Mouse (Mus musculus) kidney, postnatal 0 days (tissue): ENCODE data around the gene Tarm1. TPM values are rescaled to one million over a fixed set of nuclear protein-coding genes. Genes with fewer than 3 reads are reported as not detected.
A peak's percentile ranks its signal among the peaks of the same experiment; 100 is the strongest.

Experiments used
- ATAC-seq: fragments of 200-750 bp; cut with Nextera tagmentation; replicated peaks from 2 replicates; pipeline ENCODE4 v1.8.0; 2017; ENCODE audit warnings: low read depth, moderate number of reproducible peaks, moderate TSS enrichment, moderate library complexity; ENCODE audit not compliant: low FRiP score
- DNase-seq: peaks from one replicate; pipeline ENCODE4 v3.0.0-alpha.2; 2016; ENCODE audit warnings: low spot score
- H3K27ac ChIP-seq: fragments of 300-500 bp; sonication (generic); 2 replicates; pipeline ENCODE4 v1.5.1; 2014; ENCODE audit warnings: mild to moderate bottlenecking
- H3K27me3 ChIP-seq: fragments of 300-500 bp; sonication (generic); 2 replicates; pipeline ENCODE4 v1.6.1; 2014; ENCODE audit warnings: low read length, mixed read lengths; ENCODE audit not compliant: insufficient read depth
- H3K36me3 ChIP-seq: fragments of 300-500 bp; sonication (generic); 2 replicates; pipeline ENCODE4 v1.6.1; 2014; ENCODE audit warnings: low read length, mixed read lengths; ENCODE audit not compliant: insufficient read depth
- H3K4me1 ChIP-seq: fragments of 300-500 bp; sonication (generic); replicated peaks from 2 replicates; pipeline ENCODE4 v1.6.1; 2014; ENCODE audit warnings: antibody characterized with exemption, low read length, mixed read lengths; ENCODE audit not compliant: insufficient read depth
- H3K4me2 ChIP-seq: fragments of 300-500 bp; sonication (generic); 2 replicates; pipeline ENCODE4 v1.6.1; 2014; ENCODE audit warnings: mild to moderate bottlenecking, low read length, moderate library complexity, mixed read lengths
- H3K4me3 ChIP-seq: fragments of 300-500 bp; sonication (generic); replicated peaks from 2 replicates; pipeline ENCODE4 v1.5.1; 2014; ENCODE audit warnings: low read depth, low read length
- H3K9ac ChIP-seq: fragments of 300-500 bp; sonication (generic); 2 replicates; pipeline ENCODE4 v1.6.1; 2014; ENCODE audit warnings: low read depth, low read length
- H3K9me3 ChIP-seq: fragments of 300-500 bp; sonication (generic); replicated peaks from 2 replicates; pipeline ENCODE4 v1.6.1; 2016; ENCODE audit warnings: low read length, inconsistent platforms, mixed read lengths
- CTCF ChIP-seq: IDR thresholded peaks from 2 replicates; pipeline ENCODE4 v1.5.1; 2016; ENCODE audit warnings: antibody characterized with exemption, low read depth, mild to moderate bottlenecking, moderate library complexity
- WGBS: fragments of 180-500 bp; shearing (Covaris S2); extraction: QIAGEN DNeasy Blood & Tissue Kit; methylation state at CpG from one replicate; pipeline ENCODE4 v1.1.7; 2014; 5-methylcytosine and 5-hydroxymethylcytosine counted together
- polyA plus RNA-seq: library from polyadenylated mRNA; unstranded; fragments of >200 nt; fragmentation: Nextera tagmentation; extraction: Ambion mirVana; gene quantifications from 2 replicates; pipeline ENCODE4 v1.2.1, GENCODE M21; 2015

The Tarm1 gene
- polyA plus RNA-seq, 1 experiment from 2014 or later: 0.88 TPM

DNA sequence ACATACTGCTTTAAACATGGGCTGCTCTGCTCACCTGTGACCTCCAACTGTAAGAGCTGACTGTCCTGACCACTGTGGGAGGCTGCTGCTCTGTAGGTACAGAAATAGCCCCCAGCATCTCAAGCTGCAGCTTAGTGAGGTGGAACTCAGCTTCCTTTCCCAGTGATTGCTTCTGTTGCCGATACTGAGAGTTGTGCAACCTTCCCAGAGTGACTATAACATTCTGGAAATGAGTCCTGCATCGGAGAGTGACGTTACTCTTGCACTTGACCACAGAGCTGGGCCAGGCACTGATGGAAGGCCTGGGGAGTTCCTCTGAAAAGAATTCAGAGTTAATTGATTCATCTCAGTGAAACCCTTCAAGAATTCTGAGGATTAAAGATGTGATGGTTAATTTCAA is 29.6 kb downstream of the Tarm1 start:
- Histone ChIP-seq H3K27ac (no peak overlapping the region), H3K4me2 (no peak overlapping the region), H3K4me1 (no peaks in the 10 kb centered on the region), H3K9ac (no peak overlapping the region), H3K9me3 (no peaks in the 10 kb centered on the region), H3K27me3 (no peaks in the 10 kb centered on the region), H3K4me3 (no peak overlapping the region), H3K36me3 (no peaks in the 10 kb centered on the region)
- WGBS: 61% methylated on average over 3 of the region's 3 CpGs
- TF ChIP-seq CTCF: no peak
- ATAC-seq (no peak), DNase-seq (no peak)

DNA sequence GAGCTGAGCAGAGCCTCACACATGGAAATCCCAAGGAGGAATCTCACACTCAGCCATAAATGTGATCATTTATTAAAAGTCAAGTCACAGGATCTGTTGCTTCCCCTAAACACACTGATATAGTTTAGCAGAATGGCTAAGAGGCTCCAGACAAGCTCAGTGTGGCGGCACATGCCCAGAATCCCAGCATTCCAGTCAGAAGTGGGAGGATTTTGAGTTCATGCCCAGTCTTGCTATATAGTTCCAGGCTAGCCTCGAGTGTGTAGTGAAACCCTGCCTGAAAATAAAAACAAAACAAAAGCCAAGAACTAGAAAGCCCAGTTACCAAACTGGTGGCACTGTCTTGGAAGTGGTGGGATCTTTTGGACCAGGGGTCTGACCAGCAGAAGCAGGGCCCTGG is 33.8 kb downstream of the Tarm1 start:
- 52% methylated on average over 2 of the region's 2 CpGs for WGBS
- no peak overlapping the region for H3K27ac ChIP-seq
- no peak for TF ChIP-seq CTCF
- no peak overlapping the region for H3K4me2 ChIP-seq
- ATAC-seq: no peak
- no peaks in the 10 kb centered on the region for H3K27me3 ChIP-seq
- no peak overlapping the region for H3K9ac ChIP-seq
- no peak overlapping the region for H3K4me3 ChIP-seq
- DNase-seq: no peak
- no peaks in the 10 kb centered on the region for H3K9me3 ChIP-seq
- H3K36me3 ChIP-seq: no peaks in the 10 kb centered on the region
- no peaks in the 10 kb centered on the region for H3K4me1 ChIP-seq

DNA sequence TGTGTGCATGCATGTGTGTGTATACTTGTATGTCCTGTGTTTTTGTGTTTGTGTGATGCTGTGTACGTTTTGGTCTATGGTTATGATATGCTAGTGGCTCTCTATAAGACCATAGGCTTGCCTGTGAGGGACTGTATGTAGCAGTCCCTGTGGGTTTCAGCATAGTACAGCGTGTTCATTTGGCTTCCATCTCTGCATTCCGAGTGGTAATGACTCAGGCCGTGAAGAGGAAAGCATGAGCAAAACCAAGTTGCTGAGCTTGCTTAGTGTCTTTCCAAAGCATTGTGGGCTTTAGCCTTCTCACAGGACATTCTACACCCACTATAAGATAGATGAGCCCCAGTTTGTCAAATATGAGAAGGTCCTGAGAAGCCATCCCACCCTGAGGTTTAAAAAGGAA is 39.1 kb downstream of the Tarm1 start:
- ATAC-seq: no peak
- no peaks in the 10 kb centered on the region for H3K4me1 ChIP-seq
- no peak overlapping the region for H3K27ac ChIP-seq
- H3K4me3 ChIP-seq: no peak overlapping the region
- no peak for TF ChIP-seq CTCF
- no peaks in the 10 kb centered on the region for H3K9me3 ChIP-seq
- H3K36me3 ChIP-seq: no peaks in the 10 kb centered on the region
- H3K27me3 ChIP-seq: no peaks in the 10 kb centered on the region
- WGBS: 80% methylated on average over 4 of the region's 4 CpGs
- H3K4me2 ChIP-seq: no peak overlapping the region
- no peak overlapping the region for H3K9ac ChIP-seq
- no peak for DNase-seq

DNA sequence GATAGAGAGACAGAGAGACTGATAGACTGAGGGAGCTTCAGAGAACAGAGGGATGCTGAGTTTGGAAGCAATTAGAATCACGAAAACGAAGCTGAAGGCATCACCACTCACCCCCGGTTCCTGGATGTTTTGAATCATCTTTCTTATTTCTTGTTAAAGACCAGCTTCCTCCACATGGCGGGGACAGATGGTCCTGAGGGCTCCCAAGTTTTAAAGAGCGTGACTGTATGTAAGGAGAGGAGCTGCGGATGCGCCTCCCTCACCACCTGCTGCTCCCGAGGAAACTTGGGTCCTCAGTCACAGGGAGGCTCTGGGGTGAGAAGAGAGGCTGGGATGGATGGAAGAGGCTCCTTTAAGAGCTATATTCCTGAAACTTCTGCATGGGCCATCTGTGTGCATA is 42.2 kb downstream of the Tarm1 start:
- Histone ChIP-seq H3K9ac (no peak overlapping the region), H3K27me3 (no peaks in the 10 kb centered on the region), H3K27ac (no peak overlapping the region), H3K36me3 (no peaks in the 10 kb centered on the region), H3K4me2 (no peak overlapping the region), H3K4me1 (no peaks in the 10 kb centered on the region), H3K4me3 (no peak overlapping the region), H3K9me3 (no peaks in the 10 kb centered on the region)
- ATAC-seq: no peak
- no peak for DNase-seq
- 83% methylated on average over 8 of the region's 8 CpGs for WGBS
- TF ChIP-seq CTCF: no peak

DNA sequence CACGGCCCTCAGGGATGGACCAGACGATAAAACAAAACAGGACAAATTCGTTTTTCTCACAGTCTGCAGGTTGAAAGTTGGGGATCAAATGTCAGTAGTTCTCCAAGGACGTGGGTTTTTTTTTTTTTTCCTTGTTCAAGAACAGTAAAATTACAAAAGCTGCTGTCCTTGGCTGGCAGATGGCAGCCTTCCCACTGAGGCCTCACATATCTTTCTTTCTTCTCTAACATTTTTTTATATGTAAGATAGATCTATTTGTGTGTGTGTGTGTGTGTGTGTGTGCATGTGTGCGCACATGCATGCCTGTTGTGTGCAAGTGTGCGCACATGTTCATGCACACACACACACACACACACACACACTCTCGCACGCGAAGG is 44.6 kb downstream of the Tarm1 start:
- Histone ChIP-seq H3K4me3 (no peak overlapping the region), H3K36me3 (no peaks in the 10 kb centered on the region), H3K4me1 (no peaks in the 10 kb centered on the region), H3K27ac (no peak overlapping the region), H3K9me3 (no peaks in the 10 kb centered on the region), H3K4me2 (no peak overlapping the region), H3K27me3 (no peaks in the 10 kb centered on the region), H3K9ac (no peak overlapping the region)
- DNase-seq: no peak
- no peak for TF ChIP-seq CTCF
- 70% methylated on average over 9 of the region's 9 CpGs for WGBS
- ATAC-seq: no peak

DNA sequence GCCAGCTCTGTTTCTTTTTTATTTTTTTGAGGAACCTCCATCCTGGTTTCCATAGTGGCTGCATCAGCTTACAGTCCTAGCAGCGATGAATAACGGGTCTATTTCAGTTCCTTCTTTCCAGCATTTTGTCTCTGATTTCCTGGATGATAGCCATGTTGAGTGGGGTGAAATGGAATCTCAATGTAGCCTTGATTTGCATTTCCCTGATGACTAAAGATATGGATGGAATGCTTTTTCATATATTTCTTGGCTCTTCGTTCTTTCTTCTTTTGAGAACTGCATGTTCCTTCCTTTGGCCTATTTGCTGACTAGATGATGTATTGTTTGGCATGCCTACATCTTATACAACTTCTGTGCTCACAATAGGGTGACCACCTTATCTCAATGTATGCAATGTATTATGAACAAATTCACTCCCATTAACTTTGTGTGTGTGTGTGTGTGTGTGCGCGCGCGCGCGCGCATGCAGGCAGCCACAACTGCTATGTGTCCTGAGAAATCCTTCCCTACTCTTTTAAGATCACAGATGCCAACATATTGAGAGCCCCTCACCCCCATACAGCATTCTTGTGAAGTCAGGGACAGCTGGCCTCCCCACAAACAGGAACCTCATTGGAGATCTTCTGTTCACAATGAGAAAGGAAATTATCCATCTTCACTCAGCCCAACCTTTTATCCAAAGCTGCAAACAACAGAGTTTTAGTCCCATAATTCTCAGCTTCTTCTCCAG is 45.1 kb downstream of the Tarm1 start:
- H3K4me1 ChIP-seq: no peaks in the 10 kb centered on the region
- no peaks in the 10 kb centered on the region for H3K27me3 ChIP-seq
- WGBS: 82% methylated on average over 10 of the region's 10 CpGs
- no peak overlapping the region for H3K4me2 ChIP-seq
- no peak overlapping the region for H3K9ac ChIP-seq
- H3K36me3 ChIP-seq: no peaks in the 10 kb centered on the region
- H3K27ac ChIP-seq: no peak overlapping the region
- DNase-seq (peak; percentile 36), ATAC-seq (no peak)
- TF ChIP-seq CTCF: no peak
- H3K9me3 ChIP-seq: no peaks in the 10 kb centered on the region
- no peak overlapping the region for H3K4me3 ChIP-seq
